Mouse (Mus musculus) heart, adult 9 months (tissue): Measurements from ENCODE around the gene Schip1.

Experiments
- DNase-seq, 2 experiments: peaks; one replicate each; pipeline ENCODE4 v3.0.0; 2022; ENCODE audit warnings: low spot score in 2 of 2

The Schip1 gene

DNA sequence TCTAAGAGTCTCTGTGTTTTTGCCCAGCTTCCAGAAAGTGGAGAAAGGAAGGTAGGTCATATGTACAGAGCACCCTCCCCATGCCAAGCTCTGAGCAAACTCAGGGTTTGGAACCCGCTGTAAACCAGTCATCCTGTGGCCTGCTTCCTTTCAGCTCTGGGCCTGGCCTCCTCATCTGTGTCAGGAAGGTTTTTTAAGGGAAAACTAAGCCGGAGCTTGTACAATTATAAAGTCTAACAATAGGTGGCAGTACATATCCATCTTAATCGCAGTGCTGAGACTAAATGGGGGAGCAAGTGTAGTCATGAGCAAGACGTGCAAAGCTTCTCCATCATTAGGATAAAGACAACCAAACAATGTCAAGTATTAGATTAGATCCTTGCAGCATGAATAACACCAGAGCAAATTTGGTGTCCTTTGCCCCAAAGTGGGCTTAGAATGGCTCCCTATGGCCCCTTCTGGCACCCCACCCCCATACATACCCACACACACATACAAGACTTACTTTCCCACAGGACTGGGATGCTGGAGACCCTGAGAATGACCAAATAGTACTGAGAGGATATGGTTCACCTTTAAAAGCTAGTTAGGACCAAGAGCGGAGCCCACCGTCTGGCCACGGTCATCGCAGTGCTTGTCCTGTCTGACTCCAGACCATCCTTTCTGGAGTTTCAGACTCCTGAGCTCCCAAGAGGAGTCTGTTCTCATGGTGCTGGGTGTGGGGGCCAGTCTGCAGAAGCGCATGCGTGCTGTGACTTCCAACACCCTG, 550.6 kb downstream of the Schip1 start:
- DNase-seq = peak in 1 of 2 experiments; percentile 37

DNA sequence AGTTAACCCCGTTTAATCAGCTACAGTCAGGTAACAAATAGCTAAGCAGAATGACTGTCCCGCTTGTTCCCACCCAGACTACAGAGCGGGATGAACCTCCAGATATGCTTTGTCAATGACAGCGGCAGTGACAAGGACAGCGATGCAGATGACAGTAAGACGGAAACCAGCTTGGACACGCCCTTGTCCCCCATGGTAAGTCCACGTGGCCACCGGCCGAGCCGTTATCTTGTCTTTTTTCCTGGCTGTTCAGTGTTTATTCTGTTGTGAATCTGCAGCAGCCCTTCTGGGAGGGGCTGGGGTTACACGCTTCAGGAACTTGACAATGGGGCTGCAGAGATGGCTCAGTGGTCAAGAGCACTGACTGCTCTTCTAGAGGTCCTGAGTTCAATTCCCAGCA, 551.8 kb downstream of the Schip1 start:
- no peak for DNase-seq

DNA sequence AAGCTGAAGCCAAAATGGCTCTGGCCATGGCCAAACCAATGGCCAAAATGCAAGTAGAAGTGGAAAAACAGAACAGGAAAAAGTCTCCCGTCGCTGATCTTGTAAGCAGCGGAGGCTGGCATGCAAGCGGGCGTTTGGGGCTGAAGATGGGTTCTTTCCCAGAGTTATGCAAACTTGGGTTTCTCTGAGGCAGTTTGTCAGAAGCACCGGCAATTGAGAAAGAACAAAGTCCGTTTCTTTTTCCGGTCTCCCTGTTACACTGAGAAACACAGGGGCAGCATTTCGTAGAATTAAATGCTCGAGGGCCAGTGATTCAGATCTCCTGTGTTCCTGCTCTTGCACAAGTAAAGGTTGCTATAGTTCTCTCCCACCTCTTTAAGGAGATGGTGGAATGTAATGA, 553.1 kb downstream of the Schip1 start:
- DNase-seq = no peak

DNA sequence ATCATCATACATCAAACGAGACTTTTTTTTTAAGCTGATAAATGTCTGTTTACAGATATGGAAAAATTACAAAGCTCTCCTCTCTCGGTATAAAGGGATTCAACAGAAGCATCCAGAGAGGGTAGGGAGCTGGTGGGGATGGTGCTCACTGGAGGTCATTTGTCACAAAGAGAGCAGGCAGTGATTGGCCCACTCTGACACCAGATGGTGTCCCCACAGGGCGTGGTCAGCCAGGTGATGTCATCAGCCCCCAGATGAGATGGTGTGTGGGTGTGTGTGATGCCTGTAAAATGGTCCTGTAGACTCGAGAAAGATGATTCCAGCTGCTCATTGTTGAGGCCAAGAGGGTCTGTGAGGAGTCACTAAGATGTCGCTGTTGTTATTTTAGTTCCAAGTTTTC, 554.5 kb downstream of the Schip1 start:
- DNase-seq = no peak

DNA sequence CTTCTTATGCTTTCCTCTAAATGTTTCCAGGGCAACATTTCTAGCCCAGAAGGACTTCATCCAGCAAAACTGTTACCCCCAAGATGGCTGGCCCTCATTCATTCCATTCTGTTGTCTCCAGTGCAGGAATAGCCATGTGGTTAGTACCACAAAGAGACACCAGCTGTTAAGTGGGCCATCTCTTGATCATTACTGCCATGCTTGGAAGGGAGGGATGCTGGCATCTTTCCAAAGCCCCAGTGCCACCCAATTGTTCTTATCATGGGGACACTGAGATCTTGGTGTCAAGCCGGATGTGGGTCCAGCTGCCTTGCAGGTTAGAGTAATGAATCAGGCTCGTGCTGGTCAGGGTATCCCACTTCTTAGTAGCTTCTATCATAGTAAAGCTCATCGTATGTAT, 557.4 kb downstream of the Schip1 start:
- DNase-seq = no peak

DNA sequence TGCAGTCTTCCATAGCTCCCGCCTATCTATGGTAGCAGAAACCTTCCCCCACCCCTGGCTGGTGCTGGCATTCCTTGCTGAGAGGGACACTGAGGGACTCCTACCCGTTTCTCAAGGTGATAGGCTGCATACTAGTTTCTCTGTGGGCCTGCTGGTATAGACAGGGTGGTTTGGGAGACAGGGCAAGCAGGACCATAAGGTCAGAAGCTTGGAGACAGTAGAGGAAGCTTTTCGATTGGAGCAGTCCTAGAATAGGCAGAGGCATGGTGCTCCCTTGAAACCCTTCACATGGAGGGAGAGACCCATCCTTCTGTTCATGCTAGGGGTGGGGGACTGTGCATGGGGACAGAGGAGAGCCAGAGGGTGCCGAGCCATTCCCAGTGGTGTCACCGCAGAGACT, 558.4 kb downstream of the Schip1 start:
- DNase-seq = no peak

DNA sequence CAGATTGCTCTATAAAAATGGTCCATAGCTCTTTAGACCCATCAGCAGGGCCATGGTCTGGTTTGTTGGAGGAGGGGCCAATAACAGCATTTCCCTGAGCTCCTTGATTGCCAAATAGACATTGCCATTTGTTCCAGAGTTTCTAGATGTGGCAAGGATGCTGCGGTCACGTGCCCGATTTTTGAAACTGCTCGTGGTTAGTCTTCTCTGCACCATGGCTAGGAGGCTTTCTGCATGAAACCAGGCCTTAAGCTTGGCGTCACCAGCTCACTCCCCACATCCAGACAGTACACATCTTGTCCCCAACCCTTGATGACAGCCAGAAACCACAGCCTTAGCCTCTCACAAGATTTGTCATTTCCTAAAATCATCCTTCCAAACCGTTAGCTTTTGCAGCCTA, 559.9 kb downstream of the Schip1 start:
- no peak for DNase-seq

DNA sequence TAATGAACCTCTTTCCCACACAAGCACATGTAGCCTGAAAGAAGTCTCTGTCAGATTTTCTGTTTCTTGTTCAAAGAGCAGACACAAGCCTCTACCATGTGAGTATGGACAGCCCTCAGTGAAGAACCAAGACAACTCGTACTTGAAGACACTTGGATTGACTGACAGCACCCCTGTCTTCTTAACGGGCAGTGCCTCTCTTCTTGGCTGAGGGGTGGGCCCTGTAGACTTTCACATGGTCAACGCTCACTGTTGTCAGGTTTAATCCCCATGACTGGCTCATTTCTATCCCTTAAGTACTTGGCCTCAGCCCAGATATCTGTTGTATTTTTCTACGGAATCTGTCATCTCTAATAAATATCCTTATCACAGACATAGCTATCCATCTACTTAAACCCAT, 565.7 kb downstream of the Schip1 start:
- no peak for DNase-seq

DNA sequence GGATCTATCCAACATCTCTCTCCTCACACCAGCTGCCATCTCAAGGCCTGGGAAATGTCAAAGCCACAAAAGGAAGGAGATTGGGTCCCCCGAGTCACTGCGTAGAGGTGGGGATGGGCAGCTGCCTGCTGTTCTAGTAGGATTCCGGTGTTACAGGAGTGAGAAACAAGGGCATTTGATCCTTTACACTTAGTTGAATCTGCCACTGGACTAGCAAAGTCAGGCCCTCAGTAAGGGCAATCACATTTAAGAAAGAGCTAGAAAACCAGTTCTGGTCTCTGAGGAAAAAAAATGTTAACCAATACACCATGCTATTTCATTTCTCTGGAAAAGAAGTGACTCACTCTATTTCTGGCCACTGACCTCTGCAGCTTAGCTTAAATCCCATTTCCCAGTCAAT, 566.2 kb downstream of the Schip1 start:
- no peak for DNase-seq

DNA sequence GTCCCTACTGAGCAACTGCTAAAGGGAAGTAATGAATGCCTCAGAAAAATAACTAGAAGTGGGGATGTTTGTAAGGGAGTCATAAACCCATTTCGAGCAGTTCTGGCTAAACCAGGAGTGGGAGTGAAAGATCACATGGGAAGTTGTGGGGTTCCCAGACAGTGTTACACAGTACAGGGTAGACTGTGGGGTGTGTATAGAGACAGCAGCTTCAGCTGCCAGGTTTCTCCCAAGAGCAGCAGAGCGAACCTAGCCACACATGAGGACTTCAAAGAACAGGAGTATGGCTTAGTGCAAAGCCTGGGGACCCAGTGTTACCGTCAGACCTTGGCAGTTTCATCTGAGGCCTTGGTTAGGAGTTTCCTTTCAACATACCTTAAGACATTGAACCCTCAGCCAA, 568.1 kb downstream of the Schip1 start:
- no peak for DNase-seq

DNA sequence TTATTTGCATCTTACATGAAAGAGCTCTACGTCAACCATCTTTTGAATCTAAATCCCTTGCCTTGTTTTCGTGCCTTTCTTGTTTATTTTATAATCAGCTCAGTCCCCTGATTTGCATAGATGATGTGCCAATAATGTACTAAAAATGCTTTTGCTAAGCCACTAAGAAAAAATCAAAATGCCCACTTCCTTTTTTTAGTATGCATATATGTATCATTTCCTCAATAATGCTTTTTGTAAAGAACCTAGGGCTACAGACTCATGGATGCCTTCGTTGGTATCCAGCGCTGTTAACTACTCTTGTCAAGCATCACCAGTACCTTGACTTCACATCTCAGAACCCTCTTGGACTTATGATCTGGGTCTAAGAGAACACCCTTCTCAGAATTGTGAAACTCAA, 569.0 kb downstream of the Schip1 start:
- DNase-seq = no peak

DNA sequence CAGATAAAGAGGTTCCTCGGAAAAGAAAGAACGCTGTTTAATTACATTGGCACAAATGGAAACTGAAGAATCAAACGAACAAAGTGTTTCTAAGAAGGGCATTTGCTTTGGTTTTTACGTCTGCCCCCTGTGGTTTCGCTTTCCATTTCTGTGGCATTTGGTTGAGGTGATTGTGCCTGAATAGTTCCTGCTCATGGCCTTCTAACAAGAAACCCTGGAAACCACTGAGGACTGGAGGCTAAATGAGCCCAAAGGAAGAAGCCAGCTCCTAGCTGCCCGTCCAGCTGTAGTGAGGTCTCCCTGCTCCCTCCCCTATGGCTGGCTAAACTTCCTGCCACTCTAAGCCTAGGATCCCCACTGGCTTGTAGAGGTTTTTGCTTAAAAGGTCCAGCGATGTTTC, 573.4 kb downstream of the Schip1 start:
- DNase-seq = no peak

DNA sequence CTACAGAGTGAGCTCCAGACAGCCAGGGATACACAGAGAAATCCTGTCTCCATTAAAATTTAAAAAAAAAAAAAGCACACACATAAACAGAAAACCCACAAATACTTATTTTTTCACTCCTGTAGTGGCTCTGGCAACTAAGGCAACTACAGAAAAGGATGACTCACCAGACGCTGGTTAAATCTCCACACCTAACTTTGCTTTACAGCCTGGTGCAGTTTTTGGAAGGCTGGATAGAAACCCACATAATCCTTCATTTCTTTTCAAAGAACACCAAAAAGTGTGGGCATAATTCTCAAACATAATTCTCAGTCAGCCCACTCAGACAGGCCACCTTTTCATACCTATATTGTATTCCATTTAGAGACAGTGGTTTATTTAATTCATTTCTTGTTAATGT, 574.1 kb downstream of the Schip1 start:
- no peak for DNase-seq

DNA sequence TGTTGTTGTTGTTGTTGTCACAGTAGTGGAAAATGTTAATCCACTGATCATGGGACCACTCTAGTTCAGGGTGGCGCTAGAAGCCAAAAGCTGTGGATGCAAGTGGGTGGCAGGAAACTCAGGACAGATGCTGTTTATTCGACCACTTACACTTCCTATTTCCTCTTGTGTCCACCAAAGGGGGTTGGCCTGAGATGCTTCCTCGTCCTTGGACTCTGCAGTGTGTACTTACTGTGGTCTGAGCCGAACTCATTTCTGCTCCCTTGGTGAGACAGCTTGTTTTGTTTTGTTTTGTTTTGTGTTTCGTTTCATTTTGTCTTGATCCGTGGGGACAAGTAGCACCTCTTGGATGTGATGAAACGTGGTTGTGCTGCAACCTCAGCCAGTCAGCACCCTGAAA, 578.3 kb downstream of the Schip1 start:
- DNase-seq = no peak

DNA sequence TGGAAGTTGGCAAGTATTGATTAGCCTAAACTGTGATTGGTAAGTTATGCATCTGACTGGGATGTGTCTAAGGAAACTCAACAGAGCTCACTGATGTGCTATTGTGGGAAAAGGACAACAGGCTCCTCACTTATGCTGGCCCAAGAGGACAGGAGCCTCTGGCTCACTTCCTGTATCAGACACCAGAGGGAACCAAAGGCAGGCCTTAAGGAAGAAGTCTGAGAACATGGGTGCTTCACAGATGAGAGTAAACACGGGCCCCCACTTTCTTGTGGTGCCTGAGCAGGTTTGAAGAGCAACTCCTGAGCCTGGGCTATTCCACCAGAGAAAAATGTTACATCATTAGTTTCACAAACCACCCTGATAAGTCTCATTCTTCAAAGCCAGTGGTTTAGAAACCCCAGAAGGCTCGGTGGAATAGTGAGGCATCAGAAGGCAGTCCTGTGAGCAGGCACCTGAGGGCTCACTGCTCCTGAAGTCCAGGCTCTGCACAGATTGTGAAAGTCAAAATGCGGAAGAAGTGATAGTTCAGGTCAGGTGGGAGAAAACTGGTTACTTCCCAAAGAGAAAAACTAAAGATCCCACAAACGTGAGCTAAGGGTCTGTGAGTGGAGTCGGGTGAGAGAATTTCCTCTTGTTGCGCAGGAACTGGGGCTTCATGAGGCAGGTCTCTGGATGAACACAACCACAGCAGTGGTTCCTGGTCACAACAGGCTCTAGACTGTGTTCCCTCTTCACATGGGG, 582.0 kb downstream of the Schip1 start:
- peak in 1 of 2 experiments; percentile 17 for DNase-seq

DNA sequence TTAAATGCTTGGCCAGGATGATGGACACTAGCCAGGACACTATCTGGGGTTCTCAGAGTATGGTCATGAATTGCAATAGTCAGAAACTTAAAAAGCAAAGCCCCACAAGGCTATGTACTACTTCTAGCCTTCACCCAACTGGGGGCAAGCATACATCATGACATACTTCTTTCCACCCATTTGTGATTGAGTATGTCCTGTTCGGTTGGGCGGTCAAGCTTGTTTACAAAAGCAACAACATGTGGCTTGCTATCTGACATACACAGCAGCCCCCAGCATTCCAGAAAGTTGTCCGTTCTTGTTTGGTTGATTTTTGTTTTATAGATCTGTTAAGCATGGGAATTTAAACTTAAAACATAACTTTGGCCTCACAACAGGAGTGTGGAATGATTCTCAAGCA, 582.7 kb downstream of the Schip1 start:
- DNase-seq = no peak

DNA sequence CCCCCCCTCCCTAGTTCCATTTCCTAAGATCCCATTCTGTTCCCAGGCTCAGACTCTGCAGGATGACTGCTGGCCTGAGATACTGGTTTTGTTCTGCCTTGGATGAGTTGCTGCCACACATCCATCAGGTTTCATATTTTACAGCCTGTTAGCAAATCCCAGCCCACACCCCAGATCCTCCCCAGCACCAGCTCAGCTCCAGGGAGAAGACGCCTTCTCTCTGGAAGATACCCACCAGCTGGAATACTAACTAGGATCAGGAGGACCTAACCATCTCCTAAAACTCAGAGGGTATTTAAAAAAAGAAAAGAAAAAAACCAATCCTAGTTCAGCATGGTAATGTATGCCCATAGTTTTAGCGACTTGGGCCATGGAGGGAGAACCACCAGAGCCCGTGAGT, 585.6 kb downstream of the Schip1 start:
- DNase-seq = no peak

DNA sequence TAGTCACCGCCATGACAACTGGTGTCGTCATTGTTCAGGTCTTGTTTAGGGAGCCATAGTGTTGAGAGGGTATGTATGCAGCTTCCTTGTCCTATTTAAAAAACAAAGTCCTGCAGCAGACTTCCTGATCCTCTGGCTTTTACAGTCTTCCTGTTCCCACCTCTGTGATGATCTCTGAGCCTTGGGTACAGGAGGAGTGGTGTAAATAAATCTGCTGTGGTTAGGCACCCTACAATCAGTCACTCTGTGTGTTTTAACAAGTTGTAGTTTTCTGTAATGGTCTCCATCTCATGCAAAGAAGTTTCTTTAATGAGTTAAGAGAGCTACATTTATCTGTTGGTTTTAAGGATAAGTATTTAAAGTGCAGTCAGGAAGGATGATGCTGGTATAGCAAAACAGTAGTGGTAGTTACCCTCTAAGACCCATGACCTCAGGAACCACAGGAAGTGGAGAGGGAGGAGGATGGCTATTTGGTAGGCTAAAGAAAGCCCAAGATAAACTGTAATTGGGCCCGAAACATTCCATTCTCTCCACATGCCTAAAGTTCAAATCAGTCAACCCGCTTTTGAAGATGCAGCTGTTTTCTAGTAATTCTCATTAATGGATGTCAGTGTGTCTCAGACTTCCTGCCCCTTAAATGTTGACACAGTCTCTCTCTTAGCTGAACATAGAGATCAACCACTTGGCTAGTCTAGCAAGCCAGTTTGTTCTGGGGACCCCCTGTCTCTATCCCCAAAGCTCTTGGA, 592.2 kb downstream of the Schip1 start:
- DNase-seq = no peak

DNA sequence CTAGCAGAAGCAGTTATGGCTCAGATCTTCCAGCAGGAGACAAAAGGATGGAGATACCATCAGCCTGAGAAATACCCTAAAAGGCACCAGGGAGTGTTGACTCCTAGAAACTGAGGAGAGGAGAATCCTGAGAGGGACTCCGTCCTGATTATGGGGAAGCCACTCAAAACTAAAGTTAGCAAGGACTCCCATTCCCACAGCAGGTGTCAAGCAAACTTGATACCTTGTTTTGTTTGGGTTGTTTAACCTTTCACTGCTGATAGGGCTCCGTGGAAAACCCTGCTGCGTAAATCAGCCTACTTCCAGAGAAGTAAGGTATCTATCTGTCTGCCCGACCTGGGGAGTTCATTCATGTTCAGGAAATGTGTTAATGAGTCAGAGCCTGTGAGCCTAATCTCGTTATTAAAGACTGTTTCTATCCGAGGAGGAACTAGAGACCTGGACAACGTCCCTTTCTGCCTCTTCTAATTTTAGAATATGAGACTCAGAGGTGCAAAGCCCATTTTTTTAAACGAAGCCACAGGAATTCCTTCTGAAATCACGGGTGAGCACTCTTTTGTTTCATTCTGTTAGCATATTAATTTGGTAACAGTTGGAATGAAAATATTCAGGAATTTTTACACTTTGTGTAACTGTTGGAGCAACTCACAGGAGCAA, 593.1 kb downstream of the Schip1 start:
- DNase-seq = no peak

DNA sequence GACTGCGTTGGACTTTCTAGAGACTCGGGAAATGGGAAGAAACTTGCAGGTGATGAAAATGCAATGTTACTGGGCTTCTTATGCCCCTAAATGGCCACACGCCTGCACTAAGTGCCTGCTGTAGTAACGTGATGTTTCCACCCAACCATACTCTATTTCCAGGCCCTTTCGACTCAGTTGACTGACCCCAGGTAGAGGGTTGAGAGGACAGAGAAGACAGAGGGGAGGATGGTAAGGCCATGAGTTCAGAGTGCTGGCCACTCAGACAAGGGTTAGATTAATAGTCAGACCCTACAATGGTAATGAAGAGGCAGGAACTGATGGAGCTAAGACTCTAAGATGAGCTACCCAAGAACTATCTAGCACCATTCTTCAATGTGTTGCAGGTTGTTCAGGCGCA, 595.4 kb downstream of the Schip1 start:
- DNase-seq = no peak

DNA sequence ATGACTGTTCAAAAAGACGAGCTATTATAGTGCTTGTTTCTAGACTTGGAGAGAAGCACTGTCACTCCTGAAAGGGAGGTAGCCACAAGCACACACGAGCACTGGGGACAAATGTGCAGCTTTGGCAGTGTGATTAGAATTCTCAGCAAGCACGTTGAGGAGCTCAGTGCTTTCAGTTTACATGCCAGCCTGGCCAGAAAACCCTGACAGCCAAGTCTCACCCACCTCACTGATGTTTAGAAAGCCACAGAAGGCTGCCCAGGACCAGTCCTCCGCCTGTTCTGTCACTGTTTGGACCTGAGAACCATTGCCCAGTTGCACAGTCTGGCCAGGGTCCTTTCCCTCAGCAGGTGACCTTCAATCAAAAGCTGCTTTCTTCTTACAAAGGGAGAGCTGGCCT, 595.9 kb downstream of the Schip1 start:
- no peak for DNase-seq

DNA sequence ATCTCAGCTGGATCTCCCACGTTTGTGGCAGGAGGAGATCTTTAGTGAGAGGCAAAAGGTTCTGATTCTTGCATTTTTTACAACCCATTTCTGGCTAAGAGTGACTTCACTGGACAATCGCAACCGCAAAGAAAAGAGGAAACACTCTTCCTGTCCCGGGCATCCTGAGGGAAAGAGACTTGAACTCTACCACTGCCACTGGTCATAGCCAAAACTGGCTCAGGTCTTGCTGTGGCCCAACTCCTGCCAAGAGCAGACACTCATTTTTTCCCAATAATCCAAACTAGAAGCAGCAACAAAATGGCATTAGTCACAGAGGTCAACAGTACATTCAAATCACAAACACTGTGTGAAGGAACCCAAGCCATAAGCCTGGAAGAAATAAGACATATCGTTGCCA, 597.8 kb downstream of the Schip1 start:
- DNase-seq = no peak
